Mouse (Mus musculus): ENCODE data around the gene Vamp5.

The Vamp5 gene

GRCm38 (mm10) chr6:72346261-72346660, 34.0 kb downstream of the Vamp5 start:
- no peak for DNase-seq (ENCODE audit: low spot score in 2 of 2)

GRCm38 (mm10) chr6:72345633-72346032, 34.6 kb downstream of the Vamp5 start:
- DNase-seq (ENCODE audit: low spot score in 2 of 2): no peak

GRCm38 (mm10) chr6:72345074-72345567, 35.1 kb downstream of the Vamp5 start, which contains the start of gene Usp39:
Gene Usp39, minus strand, starts transcription at chr6:72345184.
- DNase-seq (ENCODE audit: low spot score in 2 of 2): peak; percentile 98

GRCm38 (mm10) chr6:72344396-72345073, 35.7 kb downstream of the Vamp5 start:
- no peak for DNase-seq (ENCODE audit: low spot score in 2 of 2)

- no peak for DNase-seq (ENCODE audit: low spot score in 2 of 2)
These were observed 39.8 kb downstream of the Vamp5 start for GRCm38 (mm10) chr6:72340481-72340880.

GRCm38 (mm10) chr6:72333111-72333510, 47.2 kb downstream of the Vamp5 start:
- DNase-seq (ENCODE audit: low spot score in 2 of 2): no peak

- DNase-seq (ENCODE audit: low spot score in 2 of 2): no peak
These were observed 50.1 kb downstream of the Vamp5 start for GRCm38 (mm10) chr6:72330133-72330532.

GRCm38 (mm10) chr6:72329019-72329418, 51.2 kb downstream of the Vamp5 start:
- no peak for DNase-seq (ENCODE audit: low spot score in 2 of 2)

- DNase-seq (ENCODE audit: low spot score in 2 of 2): peak; percentile 48 to 52
These were observed 54.0 kb downstream of the Vamp5 start for GRCm38 (mm10) chr6:72326274-72326673.

GRCm38 (mm10) chr6:72323786-72324508, 56.3 kb downstream of the Vamp5 start:
- no peak for DNase-seq (ENCODE audit: low spot score in 2 of 2)

- no peak for DNase-seq (ENCODE audit: low spot score in 2 of 2)
These were observed 57.3 kb downstream of the Vamp5 start for GRCm38 (mm10) chr6:72322936-72323335.

- DNase-seq (ENCODE audit: low spot score in 2 of 2): peak; percentile 66 to 71
These were observed 61.2 kb downstream of the Vamp5 start for GRCm38 (mm10) chr6:72319019-72319418.

Data from right cerebral cortex, adult 2 months (tissue).